Mouse (Mus musculus) olfactory bulb, adult 2 months (tissue): ENCODE results near the gene Arpc2.

ENCODE experiments used
- CTCF ChIP-seq: fragments of 200-500 bp; IDR thresholded peaks from 2 replicates; pipeline ENCODE4 v1.5.1; 2012; ENCODE audit warnings: low read depth, mild to moderate bottlenecking, low read length, moderate library complexity; ENCODE audit not compliant: insufficient read depth
- POLR2A ChIP-seq: fragments of 200-500 bp; IDR thresholded peaks from 2 replicates; pipeline ENCODE4 v1.6.1; 2012; ENCODE audit warnings: mild to moderate bottlenecking, low read depth, low read length, moderate library complexity; ENCODE audit not compliant: insufficient read depth

GRCm38 (mm10) chr1:74290141-74290540 lies 54.3 kb downstream of the Arpc2 start:
- TF ChIP-seq POLR2A (no peak), CTCF (no peak)
